Mouse (Mus musculus) hindbrain, embryonic 10.5 days (tissue): ENCODE results near the gene Cped1. TPM values are rescaled to one million over a fixed set of nuclear protein-coding genes. Genes with fewer than 3 reads are reported as not detected.
"Not testable (repeated sequence)": the region's sequence is repeated elsewhere in the genome, so short reads cannot be mapped to it uniquely, and the experiment has no call there.

ENCODE experiments used
- DNase-seq: peaks from one replicate; pipeline ENCODE4 v3.0.0-alpha.2; 2017; ENCODE audit warnings: low spot score
- H3K27ac ChIP-seq: fragments of 300-500 bp; sonication (generic); 2 replicates; pipeline ENCODE4 v1.5.1; 2016; ENCODE audit warnings: mild to moderate bottlenecking, moderate library complexity
- H3K27me3 ChIP-seq: fragments of 300-500 bp; sonication (generic); 2 replicates; pipeline ENCODE4 v1.6.1; 2016; ENCODE audit warnings: mild to moderate bottlenecking; ENCODE audit not compliant: poor library complexity, insufficient read depth, severe bottlenecking
- H3K36me3 ChIP-seq: fragments of 300-500 bp; sonication (generic); 2 replicates; pipeline ENCODE4 v1.6.1; 2016; ENCODE audit warnings: mild to moderate bottlenecking, moderate library complexity
- H3K4me1 ChIP-seq: fragments of 300-500 bp; sonication (generic); replicated peaks from 2 replicates; pipeline ENCODE4 v1.6.1; 2016; ENCODE audit warnings: mild to moderate bottlenecking
- H3K4me3 ChIP-seq: fragments of 300-500 bp; sonication (generic); 2 replicates; pipeline ENCODE4 v1.5.1; 2016; ENCODE audit warnings: mild to moderate bottlenecking, moderate library complexity
- H3K9me3 ChIP-seq: fragments of 300-500 bp; sonication (generic); 2 replicates; pipeline ENCODE4 v1.6.1; 2016; ENCODE audit warnings: mild to moderate bottlenecking, moderate library complexity
- WGBS: fragments of 180-500 bp; shearing (Covaris S2); methylation state at CpG from one replicate; pipeline ENCODE4 v1.1.7; 2016; 5-methylcytosine and 5-hydroxymethylcytosine counted together
- polyA plus RNA-seq: library from polyadenylated mRNA; unstranded; fragments of >200 nt; fragmentation: Nextera tagmentation; extraction: Ambion mirVana; gene quantifications from 2 replicates; pipeline ENCODE4 v1.2.1, GENCODE M21; 2016

The Cped1 gene
- polyA plus RNA-seq, 1 experiment from 2014 or later: 13.7 TPM

- no peaks in the 10 kb centered on the region for H3K4me1 ChIP-seq
- no peak for DNase-seq
- no peak overlapping the region for H3K27ac ChIP-seq
- no peaks in the 10 kb centered on the region for H3K27me3 ChIP-seq
- no peak overlapping the region for H3K4me3 ChIP-seq
- H3K36me3 ChIP-seq: no peaks in the 10 kb centered on the region
- 73% methylated on average over 8 of the region's 8 CpGs for WGBS
- no peaks in the 10 kb centered on the region for H3K9me3 ChIP-seq
Measured at GRCm38 (mm10) chr6:22243321-22243720, 257.6 kb downstream of the Cped1 start.

GRCm38 (mm10) chr6:22246696-22247095 is 261.0 kb downstream of the Cped1 start:
- H3K27me3 ChIP-seq: no peaks in the 10 kb centered on the region
- no peak overlapping the region for H3K4me3 ChIP-seq
- H3K27ac ChIP-seq: no peak overlapping the region
- H3K9me3 ChIP-seq: no peaks in the 10 kb centered on the region
- WGBS: 96% methylated on average over 2 of the region's 2 CpGs
- no peak for DNase-seq
- no peaks in the 10 kb centered on the region for H3K36me3 ChIP-seq
- H3K4me1 ChIP-seq: no peaks in the 10 kb centered on the region

GRCm38 (mm10) chr6:22258784-22259183 is 273.1 kb downstream of the Cped1 start:
- Histone ChIP-seq H3K27me3 (no peaks in the 10 kb centered on the region), H3K9me3 (no peaks in the 10 kb centered on the region), H3K27ac (no peak overlapping the region), H3K4me3 (no peak overlapping the region), H3K4me1 (no peaks in the 10 kb centered on the region), H3K36me3 (no peaks in the 10 kb centered on the region)
- no peak for DNase-seq
- WGBS: 92% methylated on average over 4 of the region's 4 CpGs

GRCm38 (mm10) chr6:22262519-22262918 is 276.8 kb downstream of the Cped1 start:
- 85% methylated on average over 4 of the region's 4 CpGs for WGBS
- H3K27me3 ChIP-seq: no peaks in the 10 kb centered on the region
- no peaks in the 10 kb centered on the region for H3K36me3 ChIP-seq
- H3K27ac ChIP-seq: no peak overlapping the region
- no peaks in the 10 kb centered on the region for H3K4me1 ChIP-seq
- no peaks in the 10 kb centered on the region for H3K9me3 ChIP-seq
- H3K4me3 ChIP-seq: no peak overlapping the region
- no peak for DNase-seq

- H3K4me1 ChIP-seq, H3K27me3 ChIP-seq, DNase-seq, H3K36me3 ChIP-seq, H3K9me3 ChIP-seq, H3K27ac ChIP-seq, H3K4me3 ChIP-seq: not testable (repeated sequence)
- 89% methylated on average over 8 of the region's 8 CpGs for WGBS
Measured at GRCm38 (mm10) chr6:22264094-22264493, 278.4 kb downstream of the Cped1 start.

GRCm38 (mm10) chr6:22266018-22266417 is 280.3 kb downstream of the Cped1 start:
- Histone ChIP-seq H3K36me3 (no peaks in the 10 kb centered on the region), H3K4me1 (no peaks in the 10 kb centered on the region), H3K27me3 (no peaks in the 10 kb centered on the region), H3K27ac (no peak overlapping the region), H3K4me3 (no peak overlapping the region), H3K9me3 (no peaks in the 10 kb centered on the region)
- WGBS: 83% methylated on average over 4 of the region's 4 CpGs
- no peak for DNase-seq

- Histone ChIP-seq H3K36me3 (no peaks in the 10 kb centered on the region), H3K27ac (no peak overlapping the region), H3K4me3 (no peak overlapping the region), H3K4me1 (no peaks in the 10 kb centered on the region), H3K9me3 (no peaks in the 10 kb centered on the region), H3K27me3 (no peaks in the 10 kb centered on the region)
- 83% methylated on average over 5 of the region's 5 CpGs for WGBS
- DNase-seq: no peak
Measured at GRCm38 (mm10) chr6:22267807-22268667, 282.3 kb downstream of the Cped1 start.

GRCm38 (mm10) chr6:22268677-22269076 is 283.0 kb downstream of the Cped1 start:
- no peaks in the 10 kb centered on the region for H3K9me3 ChIP-seq

GRCm38 (mm10) chr6:22269840-22270521 is 284.3 kb downstream of the Cped1 start:
- Histone ChIP-seq H3K4me3 (no peak overlapping the region), H3K27me3 (no peaks in the 10 kb centered on the region), H3K36me3 (no peaks in the 10 kb centered on the region), H3K27ac (no peak overlapping the region), H3K4me1 (no peaks in the 10 kb centered on the region), H3K9me3 (no peaks in the 10 kb centered on the region)
- no peak for DNase-seq
- WGBS: 83% methylated on average over 8 of the region's 8 CpGs

More at GRCm38 (mm10) chr6:22268677-22269076, 283.0 kb downstream of the Cped1 start:
- DNase-seq: no peak
- Histone ChIP-seq H3K27me3 (no peaks in the 10 kb centered on the region), H3K4me1 (no peaks in the 10 kb centered on the region), H3K36me3 (no peaks in the 10 kb centered on the region), H3K4me3 (no peak overlapping the region), H3K27ac (no peak overlapping the region)

- H3K4me1 ChIP-seq: 0 out of 2 replicates have a peak, but pooled peaks cover 5% of the 10 kb centered on the region
- H3K9me3 ChIP-seq: no peaks in the 10 kb centered on the region
- H3K36me3 ChIP-seq: no peaks in the 10 kb centered on the region
- H3K4me3 ChIP-seq: no peak overlapping the region
- no peak for DNase-seq
- H3K27me3 ChIP-seq: no peaks in the 10 kb centered on the region
- no peak overlapping the region for H3K27ac ChIP-seq
- 88% methylated on average over 3 of the region's 3 CpGs for WGBS
Measured at GRCm38 (mm10) chr6:22277941-22278340, 292.2 kb downstream of the Cped1 start.

- H3K36me3 ChIP-seq: no peaks in the 10 kb centered on the region
- WGBS: 70% methylated on average over 14 of the region's 14 CpGs
- DNase-seq: no peak
Measured at GRCm38 (mm10) chr6:22280217-22280861, 294.6 kb downstream of the Cped1 start.

GRCm38 (mm10) chr6:22282405-22282804 is 296.7 kb downstream of the Cped1 start:
- no peak for DNase-seq
- Histone ChIP-seq H3K27ac (no peak overlapping the region), H3K4me1 (0 out of 2 replicates have a peak, but pooled peaks cover 5% of the 10 kb centered on the region), H3K27me3 (peaks cover 13% of the 10 kb centered on the region), H3K4me3 (no peak overlapping the region), H3K9me3 (no peaks in the 10 kb centered on the region), H3K36me3 (no peaks in the 10 kb centered on the region)
- 90% methylated on average over 4 of the region's 4 CpGs for WGBS

More at GRCm38 (mm10) chr6:22280217-22280861, 294.6 kb downstream of the Cped1 start:
- no peak overlapping the region for H3K4me3 ChIP-seq
- H3K27me3 ChIP-seq: no peaks in the 10 kb centered on the region
- H3K4me1 ChIP-seq: 0 out of 2 replicates have a peak, but pooled peaks cover 5% of the 10 kb centered on the region
- H3K9me3 ChIP-seq: no peaks in the 10 kb centered on the region
- no peak overlapping the region for H3K27ac ChIP-seq
